Mouse (Mus musculus) thymus, adult 2 months (tissue): ENCODE results near the gene Tceanc2. TPM values are rescaled to one million over a fixed set of nuclear protein-coding genes. Genes with fewer than 3 reads are reported as not detected.

Experiments used
- DNase-seq: peaks from one replicate; pipeline ENCODE4 v3.0.0; 2021
- H3K27ac ChIP-seq: fragments of 200-500 bp; 2 replicates; pipeline ENCODE4 v1.5.1; 2012; ENCODE audit warnings: low read length, control low read depth; ENCODE audit not compliant: control insufficient read depth, insufficient read depth
- H3K27me3 ChIP-seq: fragments of 200-500 bp; 2 replicates; pipeline ENCODE4 v1.6.1; 2012; ENCODE audit warnings: mild to moderate bottlenecking, low read length, moderate library complexity, mixed read lengths; ENCODE audit not compliant: control insufficient read depth, insufficient read depth
- H3K36me3 ChIP-seq: fragments of 200-500 bp; 2 replicates; pipeline ENCODE4 v1.6.1; 2012; ENCODE audit warnings: mild to moderate bottlenecking, low read length, moderate library complexity; ENCODE audit not compliant: control insufficient read depth, insufficient read depth
- H3K4me1 ChIP-seq: fragments of 200-500 bp; replicated peaks from 2 replicates; pipeline ENCODE4 v1.6.1; 2012; ENCODE audit warnings: low read length; ENCODE audit not compliant: control insufficient read depth, insufficient read depth
- H3K4me3 ChIP-seq: fragments of 200-500 bp; 2 replicates; pipeline ENCODE4 v1.5.1; 2012; ENCODE audit warnings: mild to moderate bottlenecking, low read length, control low read depth, moderate library complexity; ENCODE audit not compliant: control insufficient read depth, insufficient read depth
- CTCF ChIP-seq: fragments of 200-500 bp; IDR thresholded peaks from 2 replicates; pipeline ENCODE4 v1.5.1; 2012; ENCODE audit warnings: mild to moderate bottlenecking, control low read depth, low read length, moderate library complexity, borderline replicate concordance; ENCODE audit not compliant: control insufficient read depth, poor library complexity, insufficient read depth; ENCODE audit errors: extremely low read depth
- POLR2A ChIP-seq: fragments of 200-500 bp; IDR thresholded peaks from 2 replicates; pipeline ENCODE4 v1.6.1; 2012; ENCODE audit warnings: mild to moderate bottlenecking, low read length, control low read depth, moderate library complexity; ENCODE audit not compliant: control insufficient read depth, poor library complexity, insufficient read depth; ENCODE audit errors: extremely low read depth
- WGBS: fragments of 180-500 bp; shearing (Covaris S2); methylation state at CpG from one replicate; pipeline ENCODE4 v1.1.7; 2018; 5-methylcytosine and 5-hydroxymethylcytosine counted together
- polyA plus RNA-seq: library from polyadenylated mRNA; depleted of rRNA; stranded (reverse); fragments of >200 nt; gene quantifications from 2 replicates; pipeline ENCODE4 v1.2.3, GENCODE M21; 2012

The Tceanc2 gene
- polyA plus RNA-seq, 1 experiment, result 13.8 TPM

DNA sequence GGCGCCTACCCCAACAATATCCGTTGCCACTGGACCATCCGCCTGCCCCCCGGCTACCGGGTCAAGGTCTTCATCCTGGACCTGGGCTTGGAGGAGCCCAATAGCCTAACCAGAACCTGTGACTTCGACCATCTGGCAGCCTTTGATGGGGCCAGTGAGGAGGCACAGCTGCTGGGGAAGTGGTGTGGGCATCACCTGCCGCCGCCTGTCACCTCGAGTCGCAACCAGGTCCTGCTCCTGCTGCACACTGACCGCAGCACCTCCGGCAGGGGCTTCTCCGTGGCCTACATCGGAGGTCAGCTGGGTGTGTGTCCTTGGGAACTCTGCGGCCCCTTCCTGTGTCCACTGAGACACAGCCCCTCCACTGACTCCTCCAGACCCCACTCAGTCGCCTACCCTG lies 72.1 kb downstream of the Tceanc2 start:
- Histone ChIP-seq H3K27me3 (no peaks in the 10 kb centered on the region), H3K4me1 (no peaks in the 10 kb centered on the region), H3K4me3 (no peak overlapping the region), H3K27ac (no peak overlapping the region), H3K36me3 (no peaks in the 10 kb centered on the region)
- TF ChIP-seq CTCF (no peak), POLR2A (no peak)
- WGBS, result 90% methylated on average over 16 of the region's 16 CpGs
- DNase-seq, result no peak

DNA sequence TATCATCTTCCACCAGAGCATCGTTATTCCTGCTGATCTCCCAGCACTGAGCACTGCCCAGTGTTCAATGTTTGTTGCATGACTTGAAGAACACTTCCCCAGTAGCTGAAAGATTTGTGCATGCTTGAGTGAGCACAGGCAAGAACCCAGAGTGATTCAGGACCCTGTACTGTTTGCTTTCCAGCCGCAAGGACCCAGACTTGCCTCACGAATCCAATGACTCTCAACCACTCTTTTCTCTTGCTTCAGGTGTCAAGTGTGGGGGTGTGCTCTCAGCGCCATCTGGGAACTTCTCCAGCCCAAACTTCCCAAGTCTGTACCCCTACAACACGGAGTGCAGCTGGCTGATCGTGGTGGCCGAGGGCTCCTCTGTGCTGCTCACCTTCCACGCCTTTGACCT lies 76.7 kb downstream of the Tceanc2 start:
- DNase-seq, result no peak
- no peaks in the 10 kb centered on the region; the same call in 1 of the 2 replicates for H3K4me1 ChIP-seq
- H3K27me3 ChIP-seq, result no peaks in the 10 kb centered on the region
- WGBS, result 88% methylated on average over 8 of the region's 8 CpGs
- no peak overlapping the region for H3K4me3 ChIP-seq
- H3K27ac ChIP-seq, result no peak overlapping the region
- TF ChIP-seq CTCF (no peak), POLR2A (no peak)
- no peaks in the 10 kb centered on the region for H3K36me3 ChIP-seq

DNA sequence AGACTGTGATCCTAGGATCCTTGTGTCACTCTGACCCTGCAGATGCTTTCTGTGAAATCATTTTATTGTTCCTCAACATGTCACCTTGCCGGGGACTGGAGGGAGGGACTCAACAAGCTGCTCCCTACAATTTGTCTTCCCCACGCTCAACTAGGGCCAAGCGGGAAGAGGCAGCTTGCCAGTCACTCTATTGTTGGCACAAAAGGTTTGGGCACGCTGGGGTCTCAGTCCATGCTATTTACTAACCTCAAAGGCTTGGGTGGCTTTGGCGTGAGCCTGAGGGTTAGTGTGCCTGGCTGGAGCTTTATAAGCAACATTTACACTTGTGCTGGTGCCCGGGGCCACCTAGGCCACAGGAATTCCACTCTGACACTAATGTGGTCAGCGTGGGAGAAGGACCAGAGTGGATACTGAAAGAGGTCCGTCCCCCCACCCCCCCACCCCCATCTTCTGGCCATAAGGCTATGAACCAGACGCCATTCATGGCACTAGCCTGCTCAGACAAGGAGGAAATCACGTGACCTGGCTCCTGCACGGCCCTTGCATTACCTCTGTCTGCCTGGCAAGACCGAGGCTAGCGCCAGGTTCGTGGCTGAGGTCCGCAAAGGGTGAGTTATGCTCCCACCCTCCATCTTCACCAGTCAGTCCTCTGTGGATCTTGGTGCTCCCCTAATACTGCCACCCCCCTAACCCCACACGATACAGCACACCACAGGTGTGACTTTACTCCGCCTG lies 80.0 kb downstream of the Tceanc2 start:
- H3K4me3 ChIP-seq, result no peak overlapping the region
- WGBS, result 64% methylated on average over 17 of the region's 17 CpGs
- H3K27me3 ChIP-seq, result no peaks in the 10 kb centered on the region
- H3K27ac ChIP-seq, result no peak overlapping the region
- no peak for TF ChIP-seq CTCF
- TF ChIP-seq POLR2A, result no peak
- no peaks in the 10 kb centered on the region; the same call in 1 of the 2 replicates for H3K4me1 ChIP-seq
- peak; percentile 5 for DNase-seq
- no peaks in the 10 kb centered on the region for H3K36me3 ChIP-seq

DNA sequence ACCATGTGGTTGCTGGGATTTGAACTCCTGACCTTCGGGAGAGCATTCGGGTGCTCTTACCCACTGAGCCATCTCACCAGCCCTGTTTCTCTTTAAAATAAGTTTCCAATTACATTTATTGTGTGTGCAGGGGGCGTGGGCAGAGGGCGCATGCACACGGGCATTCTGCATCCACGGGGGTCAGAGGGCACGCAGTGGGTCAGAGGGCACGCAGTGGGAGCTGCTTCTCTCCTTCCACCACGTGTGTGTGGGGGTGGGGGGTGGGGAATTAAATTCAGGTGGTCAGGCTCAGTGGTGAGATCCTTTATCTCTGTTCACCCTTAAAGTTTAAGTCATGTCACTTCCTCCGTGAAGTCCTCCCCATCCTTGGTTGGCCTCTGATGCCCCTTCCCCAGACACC lies 80.5 kb downstream of the Tceanc2 start:
- WGBS, result 90% methylated on average over 10 of the region's 10 CpGs
- no peak for DNase-seq
- no peaks in the 10 kb centered on the region; the same call in 1 of the 2 replicates for H3K4me1 ChIP-seq
- no peaks in the 10 kb centered on the region for H3K27me3 ChIP-seq
- no peak overlapping the region for H3K27ac ChIP-seq
- no peak overlapping the region for H3K4me3 ChIP-seq
- TF ChIP-seq CTCF (no peak), POLR2A (no peak)
- no peaks in the 10 kb centered on the region for H3K36me3 ChIP-seq

DNA sequence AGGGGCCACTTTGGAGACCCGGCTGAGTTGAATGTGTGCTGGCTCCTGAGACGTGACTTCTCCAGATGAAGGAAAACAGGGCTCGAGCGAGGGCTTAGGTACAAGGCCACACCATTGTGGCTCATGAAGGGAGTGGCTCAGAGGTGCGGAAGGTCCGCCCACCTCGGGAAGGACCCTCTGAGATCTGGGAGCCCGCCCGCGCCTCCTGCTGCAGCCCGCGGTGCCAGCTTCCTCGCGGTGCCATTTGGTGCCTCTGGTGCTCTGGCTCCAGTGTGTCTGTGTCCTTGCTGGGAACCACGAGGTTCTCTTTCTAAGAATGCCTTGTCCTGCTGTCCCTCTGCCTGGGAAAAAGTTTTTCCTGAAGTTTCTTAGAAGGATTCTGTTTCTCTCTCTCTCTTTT lies 81.0 kb downstream of the Tceanc2 start:
- TF ChIP-seq POLR2A, result no peak
- TF ChIP-seq CTCF, result no peak
- DNase-seq, result no peak
- Histone ChIP-seq H3K36me3 (no peaks in the 10 kb centered on the region), H3K27ac (no peak overlapping the region), H3K27me3 (no peaks in the 10 kb centered on the region), H3K4me1 (no peaks in the 10 kb centered on the region; the same call in 1 of the 2 replicates), H3K4me3 (no peak overlapping the region)
- WGBS, result 81% methylated on average over 15 of the region's 15 CpGs

DNA sequence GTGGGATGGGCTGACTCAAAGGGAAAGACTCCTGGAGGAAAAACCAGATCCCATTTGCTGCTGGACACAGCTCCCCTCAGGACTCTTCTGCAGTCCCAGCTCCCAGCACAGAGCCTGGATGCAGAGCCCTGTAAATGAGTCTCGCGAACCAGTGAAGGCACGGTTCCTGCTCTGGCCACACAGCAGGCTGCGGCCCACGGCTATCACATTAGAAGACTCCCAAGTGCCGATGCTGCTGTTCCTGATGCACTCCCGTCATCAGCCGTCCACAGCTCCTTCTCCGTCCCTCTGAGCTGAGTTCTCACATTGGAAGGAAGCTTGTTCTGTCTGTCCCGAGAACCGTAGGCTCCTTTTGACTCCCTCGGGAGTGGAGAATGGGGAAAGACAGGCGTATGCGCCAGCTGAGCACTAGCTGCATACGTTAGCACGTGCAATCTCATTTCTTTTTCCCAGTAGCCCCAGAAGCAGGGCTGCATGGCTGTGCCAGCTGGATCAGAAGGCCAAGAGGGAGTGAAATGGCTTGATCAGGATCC lies 82.0 kb downstream of the Tceanc2 start, which contains the start of gene Cdcp2:
Cdcp2 (plus strand) TSS at position 51 of the 533 bp plus-strand sequence.
- TF ChIP-seq POLR2A, result no peak
- TF ChIP-seq CTCF, result no peak
- H3K27me3 ChIP-seq, result no peaks in the 10 kb centered on the region
- no peak within 1 kb of the TSS for H3K4me3 ChIP-seq
- DNase-seq, result no peak
- H3K36me3 ChIP-seq, result no peaks in the 10 kb centered on the region
- no peaks in the 10 kb centered on the region; the same call in 1 of the 2 replicates for H3K4me1 ChIP-seq
- H3K27ac ChIP-seq, result no peak within 1 kb of the TSS
- 95% methylated on average over 16 of the region's 16 CpGs for WGBS
